Mouse (Mus musculus): ENCODE results near the gene Fer1l5. TPM values are rescaled to one million over a fixed set of nuclear protein-coding genes. Genes with fewer than 3 reads are reported as not detected.

The Fer1l5 gene
- total and polyA plus RNA-seq, 3 experiments: 0.04 TPM; not detected in 2

GRCm38 (mm10) chr1:36331743-36332142 is 40.3 kb upstream of the Fer1l5 start:
- H3K4me1 ChIP-seq (ENCODE audit: control insufficient read depth, insufficient read depth, low read length): peaks cover 1% of the 10 kb centered on the region; the same call in 1 of the 2 replicates
- H3K79me2 ChIP-seq (replicated peaks; ENCODE audit: control insufficient read depth, insufficient read depth, low read length): no peaks in the 10 kb centered on the region
- TF ChIP-seq CTCF (IDR thresholded peaks at IDR 0.05) (no peak), POLR2A (IDR thresholded peaks at IDR 0.05; ENCODE audit: insufficient read depth, low read depth, low read length) (no peak), EP300 (IDR thresholded peaks at IDR 0.05; ENCODE audit: insufficient read depth, low read depth, low read length) (no peak)
- no peaks in the 10 kb centered on the region for H3K36me3 ChIP-seq (ENCODE audit: control insufficient read depth, insufficient read depth, low read length)
- intact Hi-C loops (cut with DNase I): no loop called here
- WGBS: 70% methylated on average over 6 of the region's 6 CpGs
- no peaks in the 10 kb centered on the region for H3K27me3 ChIP-seq (ENCODE audit: control insufficient read depth, insufficient read depth, low read length)
- H3K9ac ChIP-seq (ENCODE audit: low read depth, low read length): no peak overlapping the region
- H3K4me3 ChIP-seq: no peak overlapping the region
- no peak for DNase-seq
- H3K27ac ChIP-seq: no peak overlapping the region

GRCm38 (mm10) chr1:36332955-36333887 is 38.9 kb upstream of the Fer1l5 start:
- 71% methylated on average over 14 of the region's 14 CpGs for WGBS
- peaks cover 1% of the 10 kb centered on the region; the same call in 1 of the 2 replicates for H3K4me1 ChIP-seq (ENCODE audit: control insufficient read depth, insufficient read depth, low read length)
- TF ChIP-seq EP300 (IDR thresholded peaks at IDR 0.05; ENCODE audit: insufficient read depth, low read depth, low read length): no peak
- TF ChIP-seq CTCF (IDR thresholded peaks at IDR 0.05): no peak
- no peak for TF ChIP-seq POLR2A (IDR thresholded peaks at IDR 0.05; ENCODE audit: insufficient read depth, low read depth, low read length)
- H3K4me3 ChIP-seq: no peak overlapping the region
- no peaks in the 10 kb centered on the region for H3K36me3 ChIP-seq (ENCODE audit: control insufficient read depth, insufficient read depth, low read length)
- no peak overlapping the region for H3K9ac ChIP-seq (ENCODE audit: low read depth, low read length)
- intact Hi-C loops (cut with DNase I): no loop called here
- H3K27ac ChIP-seq: no peak overlapping the region
- no peaks in the 10 kb centered on the region for H3K79me2 ChIP-seq (replicated peaks; ENCODE audit: control insufficient read depth, insufficient read depth, low read length)
- H3K27me3 ChIP-seq (ENCODE audit: control insufficient read depth, insufficient read depth, low read length): no peaks in the 10 kb centered on the region
- DNase-seq: no peak

GRCm38 (mm10) chr1:36342547-36342946 is 29.5 kb upstream of the Fer1l5 start:
- no peak for DNase-seq
- 82% methylated on average over 6 of the region's 6 CpGs for WGBS
- no peaks in the 10 kb centered on the region for H3K4me1 ChIP-seq (ENCODE audit: control insufficient read depth, insufficient read depth, low read length)
- no peak overlapping the region for H3K27ac ChIP-seq
- no peak overlapping the region for H3K9ac ChIP-seq (ENCODE audit: low read depth, low read length)
- TF ChIP-seq EP300 (IDR thresholded peaks at IDR 0.05; ENCODE audit: insufficient read depth, low read depth, low read length): no peak
- no peak for TF ChIP-seq CTCF (IDR thresholded peaks at IDR 0.05)
- no peaks in the 10 kb centered on the region for H3K79me2 ChIP-seq (replicated peaks; ENCODE audit: control insufficient read depth, insufficient read depth, low read length)
- no peaks in the 10 kb centered on the region for H3K27me3 ChIP-seq (ENCODE audit: control insufficient read depth, insufficient read depth, low read length)
- no peaks in the 10 kb centered on the region; the same call in 1 of the 2 replicates for H3K36me3 ChIP-seq (ENCODE audit: control insufficient read depth, insufficient read depth, low read length)
- intact Hi-C loops (cut with DNase I): no loop called here
- no peak overlapping the region for H3K4me3 ChIP-seq

GRCm38 (mm10) chr1:36352351-36352750 is 19.7 kb upstream of the Fer1l5 start:
- no peak for DNase-seq
- Histone ChIP-seq H3K79me2 (replicated peaks; ENCODE audit: control insufficient read depth, insufficient read depth, low read length) (0 out of 2 replicates have a peak, but pooled peaks cover 2% of the 10 kb centered on the region), H3K9ac (ENCODE audit: low read depth, low read length) (no peak overlapping the region), H3K27ac (no peak overlapping the region), H3K27me3 (ENCODE audit: control insufficient read depth, insufficient read depth, low read length) (no peaks in the 10 kb centered on the region), H3K36me3 (ENCODE audit: control insufficient read depth, insufficient read depth, low read length) (peaks cover 2% of the 10 kb centered on the region; the same call in 1 of the 2 replicates), H3K4me1 (ENCODE audit: control insufficient read depth, insufficient read depth, low read length) (no peaks in the 10 kb centered on the region), H3K4me3 (no peak overlapping the region)
- WGBS: 81% methylated on average over 4 of the region's 4 CpGs
- TF ChIP-seq POLR2A (IDR thresholded peaks at IDR 0.05; ENCODE audit: insufficient read depth, low read depth, low read length) (no peak), EP300 (IDR thresholded peaks at IDR 0.05; ENCODE audit: insufficient read depth, low read depth, low read length) (no peak), CTCF (IDR thresholded peaks at IDR 0.05) (no peak)
- intact Hi-C loops (cut with DNase I): loop anchor here (10.0 kb wide), 1 partner anchor 342 kb away; the partner anchor contains the start of gene Cox5b

GRCm38 (mm10) chr1:36356955-36357695 is 15.0 kb upstream of the Fer1l5 start:
- 89% methylated on average over 5 of the region's 5 CpGs for WGBS
- H3K79me2 ChIP-seq (replicated peaks; ENCODE audit: control insufficient read depth, insufficient read depth, low read length): peaks cover 3% of the 10 kb centered on the region; the same call in 1 of the 2 replicates
- no peak overlapping the region for H3K27ac ChIP-seq
- intact Hi-C loops (cut with DNase I): loop anchor here (10.0 kb wide), 1 partner anchor 338 kb away; the partner anchor contains the start of gene Cox5b
- TF ChIP-seq EP300 (IDR thresholded peaks at IDR 0.05; ENCODE audit: insufficient read depth, low read depth, low read length) (no peak), POLR2A (IDR thresholded peaks at IDR 0.05; ENCODE audit: insufficient read depth, low read depth, low read length) (no peak), CTCF (IDR thresholded peaks at IDR 0.05) (no peak)
- H3K4me3 ChIP-seq: no peak overlapping the region
- DNase-seq: no peak
- H3K36me3 ChIP-seq (ENCODE audit: control insufficient read depth, insufficient read depth, low read length): peaks cover 4% of the 10 kb centered on the region
- H3K27me3 ChIP-seq (ENCODE audit: control insufficient read depth, insufficient read depth, low read length): no peaks in the 10 kb centered on the region
- no peaks in the 10 kb centered on the region for H3K4me1 ChIP-seq (ENCODE audit: control insufficient read depth, insufficient read depth, low read length)
- no peak overlapping the region for H3K9ac ChIP-seq (ENCODE audit: low read depth, low read length)
